Comparison of ENCODE assay signal across 9 mouse cellular contexts in the genomic region with DNA sequence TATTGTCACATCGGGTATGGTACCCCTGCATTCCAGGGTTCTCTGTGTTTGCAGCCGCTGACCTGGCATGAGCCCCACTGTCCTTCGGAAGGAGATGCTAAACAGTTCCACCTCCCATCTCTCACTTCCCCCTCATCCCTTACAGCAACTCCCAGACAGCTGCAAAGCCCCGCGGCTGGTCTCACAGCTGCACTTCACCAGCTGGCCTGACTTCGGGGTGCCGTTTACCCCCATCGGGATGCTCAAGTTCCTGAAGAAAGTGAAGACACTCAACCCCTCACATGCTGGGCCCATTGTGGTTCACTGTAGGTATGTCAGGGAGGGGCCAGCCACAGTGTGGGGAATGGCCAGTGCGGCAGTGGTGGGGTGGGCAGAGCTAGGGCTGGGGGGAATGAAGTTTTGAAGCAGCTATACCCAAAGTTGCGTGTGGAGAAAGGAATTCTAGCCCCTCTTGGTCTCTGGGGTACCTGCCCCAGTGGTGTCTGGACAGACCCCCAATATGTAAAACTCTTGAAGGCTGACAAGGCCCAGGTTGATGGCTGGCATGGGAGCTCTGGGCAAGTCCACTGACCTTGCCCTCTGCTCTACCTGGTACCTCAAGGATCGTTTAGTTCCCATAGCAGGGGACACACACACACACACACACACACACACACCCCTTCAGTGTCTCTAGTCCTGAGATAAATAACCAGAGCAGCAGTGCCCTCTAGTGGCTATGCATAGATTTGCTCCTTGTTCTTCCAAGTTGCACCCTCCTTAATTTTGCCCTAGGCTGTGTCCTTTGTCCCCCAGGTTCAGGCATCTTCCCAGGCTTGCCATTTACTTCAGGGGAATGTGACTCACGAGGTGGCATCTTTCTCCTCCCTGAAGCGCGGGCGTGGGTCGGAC. TPM values are rescaled to one million over a fixed set of nuclear protein-coding genes. Genes with fewer than 3 reads are reported as not detected.
DNase-seq lines count a peak whose midpoint lies in the region; ATAC-seq and TF ChIP-seq lines count a peak whose summit lies in the region.
"Had no signal": no experiment of that assay in that cellular context is flagged by ENCODE, and none has a peak within 500 bp of the region (broad histone marks: within the 10 kb centered on the region; RNA-seq: fewer than 3 reads in every experiment).

No protein-coding gene starts in this region.

- no peak overlapping the region for H3K4me2 ChIP-seq in heart, embryonic 12.5 days
- H3K4me2 ChIP-seq in hindbrain, embryonic 12.5 days (replicated peaks): no peak overlapping the region

- H3K27me3 ChIP-seq in heart, embryonic 12.5 days (replicated peaks): peaks cover 18% of the 10 kb centered on the region; the same call in 1 of the 2 replicates
- no peaks in the 10 kb centered on the region; the same call in 1 of the 2 replicates for H3K27me3 ChIP-seq in hindbrain, embryonic 12.5 days
- no peaks in the 10 kb centered on the region for H3K27me3 ChIP-seq in small intestine, adult 2 months (ENCODE audit: control insufficient read depth, insufficient read depth, low read length)
- H3K27me3 ChIP-seq: megakaryocyte, embryonic 14.5 days had no signal

- no peak for TF ChIP-seq POLR2A in bone marrow, adult 2 months (IDR thresholded peaks at IDR 0.05; ENCODE audit: borderline replicate concordance, control insufficient read depth, low read depth, low read length)
- no peak for TF ChIP-seq POLR2A in small intestine, adult 2 months (IDR thresholded peaks at IDR 0.05; ENCODE audit: low read depth, low read length)

- peak; percentile 48 for TF ChIP-seq CTCF in bone marrow, adult 2 months (IDR thresholded peaks at IDR 0.05; ENCODE audit: control insufficient read depth, insufficient read depth, low read length)
- TF ChIP-seq CTCF in small intestine, adult 2 months (IDR thresholded peaks at IDR 0.05; ENCODE audit: extremely low read depth, insufficient read length, insufficient replicate concordance, low read depth, low read length): peak; percentile 52; the same call in 1 of the 2 replicates

- H3K27ac ChIP-seq in heart, embryonic 12.5 days (ENCODE audit: poor library complexity, severe bottlenecking): no peak overlapping the region
- no peak overlapping the region for H3K27ac ChIP-seq in bone marrow, adult 2 months (ENCODE audit: control insufficient read depth, insufficient read depth, low read depth, low read length, poor library complexity)
- no peak overlapping the region for H3K27ac ChIP-seq in hindbrain, embryonic 12.5 days
- no peak overlapping the region for H3K27ac ChIP-seq in small intestine, adult 2 months (ENCODE audit: insufficient read depth, low read depth, low read length)

- ATAC-seq in heart, embryonic 12.5 days (ENCODE audit: insufficient number of reproducible peaks, low FRiP score): no peak
- ATAC-seq in erythroid progenitor cell, adult 5-6 weeks (replicated peaks; ENCODE audit: low FRiP score, poor library complexity, severe bottlenecking): peak; percentile 61; the same call in 1 of the 2 replicates
- peak; percentile 46 for ATAC-seq in hindbrain, embryonic 12.5 days (ENCODE audit: low FRiP score)
- peak; percentile 66 for ATAC-seq in megakaryocyte progenitor cell, adult 5-6 weeks (replicated peaks; ENCODE audit: poor library complexity)

- peak; percentile 50 to 73 for DNase-seq in heart, adult 18-20 months
- peak; percentile 71 to 76 for DNase-seq in layer of hippocampus, postnatal 10 days (ENCODE audit: low spot score in 2 of 2)

- H3K9ac ChIP-seq in heart, embryonic 12.5 days: no peak overlapping the region
- no peak overlapping the region for H3K9ac ChIP-seq in hindbrain, embryonic 12.5 days

- no peaks in the 10 kb centered on the region for H3K36me3 ChIP-seq in heart, embryonic 12.5 days
- H3K36me3 ChIP-seq in hindbrain, embryonic 12.5 days: no peaks in the 10 kb centered on the region
- H3K36me3 ChIP-seq in small intestine, adult 2 months (ENCODE audit: control insufficient read depth, insufficient read depth, low read length): peaks cover 12% of the 10 kb centered on the region

- no peaks in the 10 kb centered on the region for H3K9me3 ChIP-seq in heart, embryonic 12.5 days (replicated peaks)
- no peaks in the 10 kb centered on the region for H3K9me3 ChIP-seq in hindbrain, embryonic 12.5 days (replicated peaks)
- H3K9me3 ChIP-seq: megakaryocyte, embryonic 14.5 days had no signal

- 38% methylated on average over 16 of the region's 16 CpGs for WGBS in heart, embryonic 12.5 days
- 53% methylated on average over 16 of the region's 16 CpGs for WGBS in bone marrow, adult 2 months
- whole genome bisulfite sequencing in hindbrain, embryonic 12.5 days: 32% methylated on average over 16 of the region's 16 CpGs
- WGBS in small intestine, adult 2 months: 43% methylated on average over 16 of the region's 16 CpGs

- no peaks in the 10 kb centered on the region for H3K4me1 ChIP-seq in heart, embryonic 12.5 days (replicated peaks)
- peaks cover 6% of the 10 kb centered on the region; the same call in 1 of the 2 replicates for H3K4me1 ChIP-seq in bone marrow, adult 2 months (ENCODE audit: control insufficient read depth, insufficient read depth, low read length)
- H3K4me1 ChIP-seq in hindbrain, embryonic 12.5 days: 0 out of 2 replicates have a peak, but pooled peaks cover 5% of the 10 kb centered on the region
- H3K4me1 ChIP-seq in small intestine, adult 2 months (ENCODE audit: control insufficient read depth, insufficient read depth, insufficient read length, low read length): no peaks in the 10 kb centered on the region

- H3K4me3 ChIP-seq in heart, embryonic 12.5 days: no peak overlapping the region
- no peak overlapping the region for H3K4me3 ChIP-seq in bone marrow, adult 2 months (replicated peaks; ENCODE audit: control insufficient read depth, low read depth, low read length)
- H3K4me3 ChIP-seq in hindbrain, embryonic 12.5 days: no peak overlapping the region
- no peak overlapping the region for H3K4me3 ChIP-seq in small intestine, adult 2 months (ENCODE audit: low read depth, low read length)
- H3K4me3 ChIP-seq: megakaryocyte, embryonic 14.5 days had no signal

RNA-seq across cellular contexts. Expression of a gene that starts 47.1 kb away (rescaled TPM):
- 1 to 10 TPM; 1.4 to 1.8 TPM for total RNA-seq in heart, adult 18-20 months (2021)
- polyA plus RNA-seq in heart, embryonic 12.5 days (2016; fragmentation: Nextera tagmentation; extraction: Ambion mirVana): 39.2 and 42.6 TPM in 2 replicates
- polyA plus RNA-seq in bone marrow, adult 2 months (2011; ENCODE audit: insufficient read depth, insufficient read length, low replicate concordance, missing spikeins): 203 and 249 TPM in 2 replicates
- 3,888 and 3,969 TPM in 2 replicates for total RNA-seq in erythroid progenitor cell, adult 5-6 weeks (2015; ENCODE audit: low replicate concordance)
- total RNA-seq in erythroid progenitor cell, adult 5-6 weeks (2017; ENCODE audit: low replicate concordance): 4,642 and 5,347 TPM in 2 replicates
- polyA plus RNA-seq in hindbrain, embryonic 12.5 days (2016; fragmentation: Nextera tagmentation; extraction: Ambion mirVana): 36.0 and 37.0 TPM in 2 replicates
- 1 to 10 TPM; 9.9 TPM for total RNA-seq in layer of hippocampus, postnatal 10 days (2021)
- 389 and 403 TPM in 2 replicates for total RNA-seq in megakaryocyte progenitor cell, adult 5-6 weeks (2015)
- 247 and 299 TPM in 2 replicates for total RNA-seq in megakaryocyte progenitor cell, adult 5-6 weeks (2017)
- 1.0 and 1.7 TPM in 2 replicates for polyA plus RNA-seq in small intestine, adult 2 months (2012; rRNA removed)

Comparison
In these comparisons a context has a peak if more than half of its experiments do, and no peak if none do; other contexts are left out.
1. RNA of a gene that starts 47.1 kb away (total RNA-seq): 3,888 to 5,347 TPM in erythroid progenitor cell, adult 5-6 weeks and 247 to 403 TPM in megakaryocyte progenitor cell, adult 5-6 weeks; 9.9 TPM in layer of hippocampus, postnatal 10 days and 1.4 to 1.8 TPM in heart, adult 18-20 months; every median in the first group is over 10 times any median in the second.